Mouse (Mus musculus): ENCODE results near the gene Unc5cl. TPM values are rescaled to one million over a fixed set of nuclear protein-coding genes. Genes with fewer than 3 reads are reported as not detected.

The Unc5cl gene
- polyA plus RNA-seq, 1 experiment, result 68.1 TPM

DNA sequence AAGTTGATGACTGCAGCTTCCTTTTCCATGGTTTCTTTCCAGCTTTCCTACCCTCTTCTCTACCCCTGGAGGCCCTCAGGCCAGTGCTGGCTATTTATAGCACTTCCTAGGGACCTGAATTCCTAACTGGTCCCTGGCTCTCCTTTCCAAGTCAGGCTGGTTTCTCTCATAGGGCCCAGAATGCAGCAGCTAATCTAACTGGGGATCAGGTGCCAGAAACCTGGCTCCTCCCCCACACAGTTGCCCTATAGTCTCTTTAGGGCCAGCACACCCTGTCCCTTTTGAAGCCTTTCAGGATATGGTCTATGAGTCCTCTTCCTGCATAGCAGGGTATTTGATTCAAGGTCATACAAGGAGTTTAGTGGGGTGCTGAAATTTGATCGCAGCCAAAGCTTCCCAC is 18.2 kb upstream of the Unc5cl start:
- no peaks in the 10 kb centered on the region for H3K27me3 ChIP-seq (ENCODE audit: control insufficient read depth, insufficient read depth, low read length)
- H3K27ac ChIP-seq (ENCODE audit: control insufficient read depth, insufficient read depth, low read length), result no peak overlapping the region
- H3K4me1 ChIP-seq (replicated peaks; ENCODE audit: control insufficient read depth, insufficient read depth, low read length), result peaks cover 5% of the 10 kb centered on the region; the same call in 1 of the 2 replicates

DNA sequence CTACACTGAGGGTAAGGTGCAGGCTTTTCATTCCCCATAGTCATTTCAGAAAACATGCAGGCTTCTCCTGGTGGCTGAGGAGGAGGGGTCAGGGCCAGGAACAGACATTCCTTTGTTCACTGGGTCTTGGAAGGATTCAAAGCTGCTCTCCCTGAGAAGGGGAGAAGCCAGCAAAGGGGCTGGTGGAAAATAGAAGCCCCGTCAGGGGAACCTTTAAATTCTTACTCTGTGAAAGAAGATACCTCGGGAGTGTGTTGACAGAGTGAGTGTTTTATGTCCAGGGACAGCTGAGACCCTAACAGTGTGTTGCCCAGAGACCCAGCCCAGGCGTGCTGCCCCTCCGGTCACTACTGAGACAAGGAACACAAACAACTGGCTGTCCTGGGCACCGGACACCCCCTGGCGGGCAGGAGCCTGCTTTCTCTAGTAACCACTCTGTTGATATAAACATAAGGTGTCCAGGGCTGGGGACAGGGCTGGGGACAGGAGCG is 17.2 kb upstream of the Unc5cl start:
- TF ChIP-seq CTCF (IDR thresholded peaks at IDR 0.05; ENCODE audit: borderline replicate concordance, control insufficient read depth, extremely low read depth, insufficient read depth, low read length, poor library complexity) (no peak), POLR2A (IDR thresholded peaks at IDR 0.05; ENCODE audit: control insufficient read depth, extremely low read depth, insufficient read depth, low read length, poor library complexity) (no peak)

More for the DNA sequence above, 18.2 kb upstream of the Unc5cl start:
- H3K4me3 ChIP-seq (ENCODE audit: control insufficient read depth, insufficient read depth, low read length), result no peak overlapping the region
- DNase-seq, result no peak
- H3K36me3 ChIP-seq (ENCODE audit: control insufficient read depth, insufficient read depth, low read length), result no peaks in the 10 kb centered on the region
- TF ChIP-seq CTCF (IDR thresholded peaks at IDR 0.05; ENCODE audit: borderline replicate concordance, control insufficient read depth, extremely low read depth, insufficient read depth, low read length, poor library complexity) (no peak), POLR2A (IDR thresholded peaks at IDR 0.05; ENCODE audit: control insufficient read depth, extremely low read depth, insufficient read depth, low read length, poor library complexity) (no peak)
- 88% methylated on average over 1 of the region's 1 CpGs for WGBS

DNA sequence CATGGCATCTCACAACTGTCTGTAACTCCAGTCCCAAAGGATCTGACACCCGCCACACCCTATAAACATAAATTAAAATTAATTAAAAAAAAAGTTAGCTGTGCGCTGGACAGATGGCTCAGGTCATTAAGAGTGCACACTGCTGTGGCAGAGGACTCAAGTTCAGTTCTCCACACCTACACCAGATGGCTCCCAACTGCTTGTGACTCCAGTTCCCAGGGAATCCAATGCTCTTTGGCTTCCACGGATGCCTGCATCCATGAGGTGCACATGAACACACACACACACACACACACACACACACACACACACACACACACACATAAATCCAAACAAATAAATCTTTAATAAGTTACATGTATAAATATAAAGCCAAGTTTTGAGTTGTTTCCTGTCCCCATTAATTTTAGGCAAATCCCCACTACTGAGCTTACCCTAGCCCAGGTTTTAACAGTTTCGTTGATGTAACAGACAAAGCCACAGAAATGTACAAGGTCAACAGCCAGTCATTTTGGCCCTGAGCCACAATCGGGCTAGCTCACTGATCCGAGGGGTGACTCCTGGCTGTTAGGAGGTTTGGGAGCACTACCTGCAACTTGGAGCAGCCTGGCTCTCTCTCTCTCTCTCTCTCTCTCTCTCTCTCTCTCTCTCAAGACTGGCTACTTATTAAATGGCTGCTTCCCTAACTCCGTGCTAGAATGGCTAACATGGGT is 11.8 kb upstream of the Unc5cl start:
- H3K4me1 ChIP-seq (replicated peaks; ENCODE audit: control insufficient read depth, insufficient read depth, low read length), result no peaks in the 10 kb centered on the region
- H3K36me3 ChIP-seq (ENCODE audit: control insufficient read depth, insufficient read depth, low read length), result no peaks in the 10 kb centered on the region
- TF ChIP-seq POLR2A (IDR thresholded peaks at IDR 0.05; ENCODE audit: control insufficient read depth, extremely low read depth, insufficient read depth, low read length, poor library complexity) (no peak), CTCF (IDR thresholded peaks at IDR 0.05; ENCODE audit: borderline replicate concordance, control insufficient read depth, extremely low read depth, insufficient read depth, low read length, poor library complexity) (no peak)
- no peak for DNase-seq
- H3K27ac ChIP-seq (ENCODE audit: control insufficient read depth, insufficient read depth, low read length), result no peak overlapping the region
- no peak overlapping the region for H3K4me3 ChIP-seq (ENCODE audit: control insufficient read depth, insufficient read depth, low read length)
- no peaks in the 10 kb centered on the region for H3K27me3 ChIP-seq (ENCODE audit: control insufficient read depth, insufficient read depth, low read length)
- WGBS, result 91% methylated on average over 7 of the region's 7 CpGs

More for the DNA sequence above, 17.2 kb upstream of the Unc5cl start:
- no peaks in the 10 kb centered on the region for H3K27me3 ChIP-seq (ENCODE audit: control insufficient read depth, insufficient read depth, low read length)
- H3K27ac ChIP-seq (ENCODE audit: control insufficient read depth, insufficient read depth, low read length), result no peak overlapping the region
- peaks cover 3% of the 10 kb centered on the region; the same call in 1 of the 2 replicates for H3K4me1 ChIP-seq (replicated peaks; ENCODE audit: control insufficient read depth, insufficient read depth, low read length)
- WGBS, result 87% methylated on average over 7 of the region's 7 CpGs
- H3K36me3 ChIP-seq (ENCODE audit: control insufficient read depth, insufficient read depth, low read length), result no peaks in the 10 kb centered on the region
- H3K4me3 ChIP-seq (ENCODE audit: control insufficient read depth, insufficient read depth, low read length), result no peak overlapping the region
- DNase-seq, result no peak

DNA sequence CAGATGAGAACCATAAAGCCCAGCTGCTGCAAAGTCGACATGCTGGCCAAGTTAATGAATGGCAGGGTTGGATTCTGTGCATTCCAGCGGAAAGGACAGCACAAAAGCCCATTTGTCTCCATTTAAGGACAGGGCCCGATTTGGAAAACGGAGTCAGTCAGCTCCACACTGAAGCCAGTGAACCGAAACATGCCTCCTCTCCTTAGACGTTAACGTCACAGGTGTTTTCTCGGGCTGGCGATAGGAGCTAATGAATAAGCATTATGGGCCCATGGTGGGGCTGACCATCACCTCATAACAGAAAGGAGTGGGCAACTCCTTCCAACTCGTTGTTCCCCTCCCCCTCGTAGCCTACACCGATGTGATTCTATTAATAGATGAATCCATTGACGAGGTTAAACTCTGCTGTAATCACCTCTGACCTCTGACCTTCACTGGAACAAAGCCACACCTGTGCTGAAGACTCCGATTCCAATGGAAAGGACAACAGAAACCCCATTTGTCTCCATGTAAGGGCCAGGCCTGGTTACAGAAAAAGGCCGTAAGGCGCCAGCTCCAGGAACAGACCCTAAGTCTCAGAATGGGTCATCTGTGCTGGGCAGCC is 11.1 kb upstream of the Unc5cl start:
- DNase-seq, result no peak

GRCm38 (mm10) chr17:48447675-48448074 is 7.0 kb upstream of the Unc5cl start:
- 62% methylated on average over 8 of the region's 8 CpGs for WGBS
- H3K4me1 ChIP-seq (replicated peaks; ENCODE audit: control insufficient read depth, insufficient read depth, low read length), result no peaks in the 10 kb centered on the region
- no peaks in the 10 kb centered on the region for H3K36me3 ChIP-seq (ENCODE audit: control insufficient read depth, insufficient read depth, low read length)
- DNase-seq, result no peak
- no peak for TF ChIP-seq POLR2A (IDR thresholded peaks at IDR 0.05; ENCODE audit: control insufficient read depth, extremely low read depth, insufficient read depth, low read length, poor library complexity)
- H3K27ac ChIP-seq (ENCODE audit: control insufficient read depth, insufficient read depth, low read length), result no peak overlapping the region
- H3K27me3 ChIP-seq (ENCODE audit: control insufficient read depth, insufficient read depth, low read length), result no peaks in the 10 kb centered on the region
- no peak overlapping the region for H3K4me3 ChIP-seq (ENCODE audit: control insufficient read depth, insufficient read depth, low read length)

More for the DNA sequence above, 11.1 kb upstream of the Unc5cl start:
- Histone ChIP-seq H3K36me3 (ENCODE audit: control insufficient read depth, insufficient read depth, low read length) (no peaks in the 10 kb centered on the region), H3K4me1 (replicated peaks; ENCODE audit: control insufficient read depth, insufficient read depth, low read length) (no peaks in the 10 kb centered on the region), H3K27me3 (ENCODE audit: control insufficient read depth, insufficient read depth, low read length) (no peaks in the 10 kb centered on the region), H3K4me3 (ENCODE audit: control insufficient read depth, insufficient read depth, low read length) (no peak overlapping the region), H3K27ac (ENCODE audit: control insufficient read depth, insufficient read depth, low read length) (no peak overlapping the region)
- TF ChIP-seq CTCF (IDR thresholded peaks at IDR 0.05; ENCODE audit: borderline replicate concordance, control insufficient read depth, extremely low read depth, insufficient read depth, low read length, poor library complexity), result no peak
- no peak for TF ChIP-seq POLR2A (IDR thresholded peaks at IDR 0.05; ENCODE audit: control insufficient read depth, extremely low read depth, insufficient read depth, low read length, poor library complexity)
- WGBS, result 93% methylated on average over 16 of the region's 16 CpGs

DNA sequence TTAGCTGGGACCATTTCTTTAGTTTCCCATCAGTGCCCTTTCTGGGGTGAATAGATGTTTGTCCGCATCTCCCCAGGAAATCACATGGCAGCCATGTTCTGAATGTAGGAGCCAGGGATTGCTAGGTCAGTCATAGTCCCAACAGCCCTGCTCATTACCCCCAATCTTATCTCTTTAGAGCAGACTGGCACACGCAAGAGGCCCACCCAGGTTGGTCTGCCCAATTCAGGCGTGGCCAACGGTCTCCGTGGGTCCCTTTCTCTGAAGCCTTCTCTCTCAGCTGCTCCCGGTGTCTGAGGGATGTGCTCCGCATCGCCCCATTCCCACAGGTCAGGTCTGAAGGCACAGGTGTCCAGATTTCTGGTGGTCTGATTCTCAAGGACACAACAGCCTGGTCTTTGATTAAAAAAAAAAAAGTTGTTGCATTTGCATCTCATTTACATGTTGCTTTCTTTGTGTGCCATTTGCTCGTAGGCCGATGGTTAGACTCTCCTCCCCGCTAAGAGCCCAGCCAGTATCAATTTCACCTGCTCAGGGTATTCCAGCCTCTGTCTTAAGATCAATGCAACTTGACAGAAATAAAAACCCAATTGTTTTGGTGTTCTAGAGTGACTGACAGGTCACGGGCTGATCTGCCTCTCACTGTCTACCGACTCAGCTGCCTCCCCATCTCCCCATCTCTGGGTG is 3.9 kb upstream of the Unc5cl start:
- H3K36me3 ChIP-seq (ENCODE audit: control insufficient read depth, insufficient read depth, low read length), result no peaks in the 10 kb centered on the region
- TF ChIP-seq POLR2A (IDR thresholded peaks at IDR 0.05; ENCODE audit: control insufficient read depth, extremely low read depth, insufficient read depth, low read length, poor library complexity) (no peak), CTCF (IDR thresholded peaks at IDR 0.05; ENCODE audit: borderline replicate concordance, control insufficient read depth, extremely low read depth, insufficient read depth, low read length, poor library complexity) (no peak)
- no peak for DNase-seq
- no peak overlapping the region for H3K27ac ChIP-seq (ENCODE audit: control insufficient read depth, insufficient read depth, low read length)
- 94% methylated on average over 13 of the region's 13 CpGs for WGBS
- H3K27me3 ChIP-seq (ENCODE audit: control insufficient read depth, insufficient read depth, low read length), result no peaks in the 10 kb centered on the region
- H3K4me3 ChIP-seq (ENCODE audit: control insufficient read depth, insufficient read depth, low read length), result no peak overlapping the region
- H3K4me1 ChIP-seq (replicated peaks; ENCODE audit: control insufficient read depth, insufficient read depth, low read length), result no peaks in the 10 kb centered on the region

All from thymus, adult 2 months (tissue).